Mouse (Mus musculus) cerebellum, adult (tissue): ENCODE measurements around the gene Mpped1.

Experiments used
- ATAC-seq: cut with Nextera tagmentation; 2 replicates; pipeline ENCODE4 v1.9.2; 2017; ENCODE audit warnings: mild to moderate bottlenecking, moderate library complexity, mixed read lengths; ENCODE audit not compliant: insufficient number of reproducible peaks, low FRiP score, low TSS enrichment

Gene Mpped1

DNA sequence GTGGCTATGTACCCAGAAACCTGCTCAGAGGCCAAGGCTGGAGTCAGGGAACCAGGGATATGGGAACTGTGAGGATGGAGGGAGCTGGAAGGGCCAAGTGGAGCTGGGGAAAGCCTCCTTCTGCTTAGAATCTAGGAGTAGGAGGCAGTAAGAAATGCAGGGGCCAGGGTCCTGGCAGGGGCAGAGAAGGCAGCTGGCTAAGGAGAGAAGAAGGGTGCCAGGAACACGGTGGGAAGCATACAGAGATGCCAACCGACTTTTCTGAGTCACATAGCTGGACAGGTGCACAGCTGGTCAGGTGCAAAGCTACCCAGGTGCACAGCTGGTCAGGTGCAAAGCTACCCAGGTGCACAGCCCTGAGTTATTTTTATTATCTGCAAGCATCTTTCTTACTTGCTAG is 98.6 kb downstream of the Mpped1 start:
- ATAC-seq: no peak

DNA sequence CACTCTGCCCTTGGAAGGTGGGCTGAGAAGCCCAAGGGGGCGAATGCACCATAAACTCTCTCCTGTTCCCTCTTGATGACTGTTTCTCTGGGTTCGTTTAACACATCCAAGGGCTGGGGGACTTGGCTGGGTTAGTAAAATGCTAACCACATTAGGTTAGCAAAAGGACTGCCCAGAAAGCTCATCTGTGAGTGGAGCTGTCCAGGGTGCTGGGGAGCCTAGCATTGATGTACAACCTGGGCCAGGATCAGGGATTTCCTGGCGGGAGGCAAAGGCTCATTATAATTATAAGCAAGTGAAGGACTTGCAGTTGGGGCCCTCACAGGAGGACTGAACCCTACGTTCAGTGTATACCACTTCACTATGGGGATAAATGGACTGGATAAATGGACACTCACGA is 100.6 kb downstream of the Mpped1 start:
- no peak for ATAC-seq

DNA sequence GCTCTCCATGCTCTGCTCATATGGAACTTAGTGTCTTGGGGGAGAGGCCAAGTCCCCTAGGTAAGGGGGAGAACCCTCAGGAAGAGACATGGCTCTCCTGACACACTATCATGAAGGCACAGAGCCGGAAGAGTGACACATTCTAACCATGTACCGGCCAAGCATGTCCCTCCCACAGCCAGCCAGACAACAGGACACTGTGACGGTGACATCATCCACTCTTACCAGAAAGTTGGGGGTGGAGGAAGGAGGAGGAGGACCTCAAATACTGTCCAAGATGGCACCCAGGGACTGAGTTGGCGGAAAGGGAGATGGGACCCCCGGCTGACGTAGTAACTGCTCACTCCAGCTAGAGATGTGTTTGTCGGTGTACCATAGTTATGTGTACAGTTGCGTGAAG is 104.6 kb downstream of the Mpped1 start:
- ATAC-seq: no peak

DNA sequence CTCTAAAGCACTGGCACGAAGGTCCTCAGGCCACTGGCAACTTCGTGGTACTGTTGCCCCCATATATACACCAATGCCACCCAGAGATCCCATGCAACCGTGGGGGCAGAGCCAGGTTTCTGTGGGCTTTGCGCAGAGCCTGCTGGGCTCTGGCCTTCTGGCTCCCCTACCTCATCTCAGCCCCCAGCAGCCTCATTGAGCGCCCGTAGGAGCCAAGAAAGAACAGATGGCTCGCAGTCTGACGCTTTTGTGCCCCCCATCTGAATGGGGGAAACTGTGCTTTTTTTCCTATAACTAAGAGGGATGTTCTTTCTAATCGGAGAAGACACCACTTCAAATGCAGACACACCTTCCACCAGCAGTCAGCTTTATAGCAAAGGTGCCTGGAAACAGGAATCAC is 105.0 kb downstream of the Mpped1 start:
- no peak for ATAC-seq

DNA sequence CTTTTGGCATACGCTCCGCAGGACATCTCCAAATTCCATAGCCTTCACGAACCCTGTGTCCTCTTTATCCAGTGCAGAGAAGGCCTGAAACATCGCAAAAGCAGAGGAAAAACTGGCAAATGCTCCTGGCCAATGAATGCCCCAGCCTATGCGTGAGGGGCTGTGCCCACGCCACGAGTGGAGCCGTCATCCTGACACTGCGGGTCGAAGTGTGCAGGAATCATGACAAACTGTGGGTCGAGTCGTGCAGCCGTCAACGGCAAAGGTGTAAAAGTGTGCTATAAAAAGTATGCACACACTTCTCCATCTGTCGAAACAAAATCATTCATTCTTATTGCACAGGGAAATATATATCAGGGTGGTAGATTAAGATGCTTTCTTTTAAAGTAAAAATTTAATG is 113.6 kb downstream of the Mpped1 start:
- no peak for ATAC-seq

DNA sequence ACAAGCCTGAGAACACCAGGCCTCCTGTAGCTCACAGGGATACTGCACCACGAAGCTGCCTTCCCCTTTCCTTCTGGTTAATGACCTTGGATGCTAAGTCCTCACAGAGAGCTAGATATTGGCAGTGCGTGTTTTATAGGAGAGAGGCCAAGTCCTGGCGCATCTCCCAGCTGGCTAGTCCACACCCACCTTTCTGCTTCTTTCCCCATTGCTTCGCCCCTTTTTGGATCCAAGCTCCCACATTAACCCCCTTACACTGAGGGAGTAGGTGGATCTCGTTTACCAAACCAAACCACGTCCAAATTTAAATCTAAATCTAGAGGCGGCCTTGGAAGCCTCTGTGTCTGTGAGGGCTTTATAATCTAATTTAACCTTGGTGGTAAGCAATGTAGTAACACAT is 115.0 kb downstream of the Mpped1 start:
- no peak for ATAC-seq

DNA sequence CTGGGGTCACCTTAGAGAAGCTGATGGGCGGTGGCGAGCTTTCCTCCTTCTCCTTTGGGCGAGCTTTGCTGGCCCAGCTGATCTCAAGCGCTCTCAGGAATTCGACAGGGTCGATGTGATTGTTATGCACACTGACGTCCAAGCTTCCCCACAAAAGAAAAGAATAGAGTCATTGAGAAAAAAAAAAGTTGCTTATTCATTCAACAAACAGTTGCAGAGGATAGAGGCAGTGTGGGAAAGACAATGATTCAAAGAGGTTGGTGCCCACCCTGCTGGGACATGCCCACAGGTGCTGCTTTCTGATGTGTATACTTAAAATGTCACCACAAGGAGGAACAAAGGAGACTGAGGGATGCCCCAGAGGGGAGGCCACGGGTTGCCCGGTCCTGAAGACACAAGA is 116.7 kb downstream of the Mpped1 start:
- ATAC-seq: no peak

DNA sequence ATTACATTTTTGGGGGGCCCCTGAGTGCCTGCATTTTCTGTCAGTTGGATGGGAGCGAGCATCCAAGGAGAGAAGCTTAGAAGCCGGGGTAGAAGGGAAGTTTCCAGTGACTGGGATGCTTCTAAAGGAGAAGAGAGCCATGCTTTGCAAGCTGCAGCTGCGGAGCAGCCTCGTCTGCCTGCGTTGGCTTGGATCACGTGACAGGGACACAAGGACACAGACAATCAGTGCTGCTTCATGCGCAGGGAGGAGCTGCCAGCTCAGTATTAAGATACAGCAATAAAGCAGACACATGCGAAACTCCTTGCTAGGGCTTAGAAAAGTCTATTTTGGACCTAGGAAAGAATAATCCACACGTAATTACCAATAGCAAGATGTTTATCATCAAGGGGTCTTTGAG is 118.0 kb downstream of the Mpped1 start:
- no peak for ATAC-seq

DNA sequence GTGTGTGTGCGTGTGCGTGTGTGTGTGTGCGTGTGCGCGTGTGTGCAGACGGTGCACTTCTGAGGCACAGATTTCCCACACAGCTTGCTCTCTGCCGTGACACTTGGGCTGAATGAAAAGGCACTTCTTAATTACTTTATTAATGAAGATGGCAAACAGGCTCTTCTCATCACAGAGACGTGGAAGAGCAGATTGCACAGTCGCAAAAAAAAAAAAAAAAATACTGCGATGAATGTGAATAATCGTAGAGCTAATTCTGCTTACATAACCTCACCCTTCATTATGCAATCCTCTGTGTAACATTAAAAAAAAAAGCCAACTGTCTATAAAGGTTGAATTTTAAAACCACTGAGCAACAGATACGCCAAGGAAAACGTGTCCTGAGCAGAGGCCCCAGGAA is 127.2 kb downstream of the Mpped1 start:
- no peak for ATAC-seq
